Mouse (Mus musculus): ENCODE data around the gene Olfr124. TPM values are rescaled to one million over a fixed set of nuclear protein-coding genes. Genes with fewer than 3 reads are reported as not detected.

Gene Olfr124
- total RNA-seq (2021), result not detected

- intact Hi-C loops (cut with DNase I), result no loop called here
- DNase-seq, result no peak
Measured at GRCm38 (mm10) chr17:37799588-37799987, at the start of gene Olfr124. Olfr124 (plus strand) TSS chr17:37799888.

DNA sequence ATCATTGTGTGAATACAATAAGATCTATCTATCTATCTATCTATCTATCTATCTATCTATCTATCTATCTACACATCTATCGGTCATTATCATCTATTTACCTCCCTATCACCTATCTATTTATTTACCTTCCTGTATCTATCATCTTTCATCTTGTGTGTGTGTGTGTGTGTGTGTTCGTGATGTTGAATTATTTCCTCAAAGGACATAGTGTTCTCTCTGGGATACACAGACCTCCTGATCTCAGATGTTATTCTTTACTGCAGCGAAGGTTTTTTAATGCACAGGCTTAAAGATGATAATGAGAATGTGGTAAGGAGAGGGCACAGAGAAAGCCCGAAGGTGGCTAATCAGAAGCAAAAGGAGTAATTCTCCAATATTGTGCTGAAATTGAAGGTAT lies 31.4 kb upstream of the Olfr124 start, which contains the start of gene Olfr122:
Gene Olfr122 (plus strand): TSS at position 301 of the 400 bp plus-strand sequence.
- intact Hi-C loops (cut with DNase I), result no loop called here
- DNase-seq, result no peak

GRCm38 (mm10) chr17:37793229-37793628 lies 6.5 kb upstream of the Olfr124 start, which contains the start of gene Olfr123:
Olfr123 (plus strand) TSS chr17:37793529.
- no peak for DNase-seq
- intact Hi-C loops (cut with DNase I), result no loop called here

DNA sequence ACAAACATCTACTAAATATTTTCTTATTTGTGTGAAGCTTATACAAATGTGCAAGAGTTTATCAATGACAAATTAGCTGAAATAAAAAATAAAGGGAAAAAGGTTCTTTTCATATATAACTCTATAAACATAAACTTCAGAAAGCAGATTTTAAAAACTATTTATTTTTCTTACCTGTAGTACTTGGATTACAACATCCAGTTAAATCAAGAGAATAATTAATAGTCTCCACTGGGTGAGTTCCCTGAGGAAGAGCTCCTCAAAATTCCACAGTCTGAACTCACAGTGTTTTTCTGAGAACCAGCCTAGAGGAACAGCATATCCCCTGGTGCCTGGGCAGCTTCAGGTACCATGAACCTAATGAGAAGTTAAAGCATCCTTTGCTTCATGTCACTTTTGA lies 33.0 kb downstream of the Olfr124 start, which contains the start of gene Olfr125:
Gene Olfr125 (plus strand): TSS at position 301 of the 400 bp plus-strand sequence.
- intact Hi-C loops (cut with DNase I), result no loop called here
- no peak for DNase-seq

DNA sequence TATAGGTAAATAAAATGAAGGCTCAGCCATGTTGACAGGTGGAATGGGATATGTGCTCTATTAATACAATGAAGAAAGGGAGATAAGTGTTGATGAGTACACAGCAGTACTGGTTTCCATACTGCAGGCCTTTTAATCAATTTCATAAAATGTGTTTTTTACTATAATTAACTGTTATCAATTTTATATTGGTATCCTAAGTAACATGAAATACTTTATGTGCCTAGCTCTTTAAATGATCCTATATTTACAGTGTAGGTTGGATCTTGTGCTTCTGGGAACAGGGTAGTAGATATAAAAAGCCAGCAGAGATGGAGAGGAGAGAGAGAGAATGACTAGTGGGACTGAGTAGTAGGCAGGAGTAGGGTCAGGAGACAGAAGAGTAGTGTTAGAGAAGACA lies 47.5 kb downstream of the Olfr124 start, which contains the start of gene Olfr126:
Gene Olfr126 (plus strand): TSS at position 301 of the 400 bp plus-strand sequence.
- intact Hi-C loops (cut with DNase I), result no loop called here
- no peak for DNase-seq

Other genes starting within 250 kb of the Olfr124 start
- not detected for gene Olfr112, start 230.4 kb upstream of the Olfr124 start, total RNA-seq (2021)
- gene Olfr113, start 222.2 kb upstream of the Olfr124 start, total RNA-seq (2021), result not detected
- gene Olfr114, start 207.1 kb upstream of the Olfr124 start, total RNA-seq (2021), result not detected
- gene Olfr115, start 172.8 kb upstream of the Olfr124 start, total RNA-seq (2021), result not detected
- gene Olfr116, start 172.7 kb upstream of the Olfr124 start, total RNA-seq (2021), result not detected
- gene Olfr117, start 136.1 kb upstream of the Olfr124 start, total RNA-seq (2021), result not detected
- gene Olfr118, start 132.9 kb upstream of the Olfr124 start, total RNA-seq (2021), result not detected
- not detected for gene Olfr119, start 103.3 kb upstream of the Olfr124 start, total RNA-seq (2021)
- gene Olfr120, start 78.1 kb upstream of the Olfr124 start, total RNA-seq (2021), result not detected
- gene Olfr121, start 51.0 kb upstream of the Olfr124 start, total RNA-seq (2021), result not detected
- gene Olfr122, start 31.3 kb upstream of the Olfr124 start, total RNA-seq (2021), result not detected
- not detected for gene Olfr123, start 6.4 kb upstream of the Olfr124 start, total RNA-seq (2021)
- not detected for gene Olfr125, start 33.1 kb downstream of the Olfr124 start, total RNA-seq (2021)
- not detected for gene Olfr126, start 47.6 kb downstream of the Olfr124 start, total RNA-seq (2021)
- not detected for gene Olfr127, start 100.5 kb downstream of the Olfr124 start, total RNA-seq (2021)
- not detected for gene Olfr128, start 120.7 kb downstream of the Olfr124 start, total RNA-seq (2021)
- not detected for gene Olfr761, start 153.2 kb downstream of the Olfr124 start, total RNA-seq (2021)

Measured in heart, postnatal 10 days (tissue).